Mouse (Mus musculus) heart, embryonic 14.5 days (tissue): ENCODE measurements at regions not wholly inside any gene's neighbourhood (a gene's known extent, or its start where the extent isn't known, plus 50 kb on each side); places are given as distances from the start of the nearest gene placed in this dataset.

ENCODE experiments used
- ATAC-seq: fragments of 200-750 bp; cut with Nextera tagmentation; 2 replicates; pipeline ENCODE4 v1.8.0; 2017; ENCODE audit warnings: low read depth, moderate TSS enrichment; ENCODE audit not compliant: insufficient number of reproducible peaks, insufficient read depth, low FRiP score
- H3K27ac ChIP-seq, 2 experiments: fragments of 200-500 bp in 1 of 2; fragments of 300-500 bp in 1 of 2; sonication (generic) in 1 of 2; replicated peaks in 1 of 2; 2 replicates each; pipeline ENCODE4 v1.5.1; 2012 to 2014; ENCODE audit warnings: low read depth in 2 of 2, low read length in 2 of 2, control low read depth in 1 of 2, mild to moderate bottlenecking in 1 of 2, mixed read lengths in 1 of 2; ENCODE audit not compliant: control insufficient read depth in 1 of 2, insufficient read depth in 1 of 2
- H3K27me3 ChIP-seq: fragments of 300-500 bp; sonication (generic); 2 replicates; pipeline ENCODE4 v1.6.1; 2014; ENCODE audit warnings: mild to moderate bottlenecking, low read length, control low read depth; ENCODE audit not compliant: control insufficient read depth, insufficient read depth
- H3K36me3 ChIP-seq: fragments of 300-500 bp; sonication (generic); 2 replicates; pipeline ENCODE4 v1.6.1; 2014; ENCODE audit warnings: mild to moderate bottlenecking, control low read depth, low read length, mixed read lengths; ENCODE audit not compliant: control insufficient read depth, insufficient read depth
- H3K4me1 ChIP-seq, 2 experiments: fragments of 200-500 bp in 1 of 2; fragments of 300-500 bp in 1 of 2; sonication (generic) in 1 of 2; 2 replicates each; pipeline ENCODE4 v1.6.1; 2012 to 2014; ENCODE audit warnings: low read length in 2 of 2, control low read depth in 1 of 2, mixed read lengths in 1 of 2; ENCODE audit not compliant: control insufficient read depth in 2 of 2, insufficient read depth in 2 of 2
- H3K4me2 ChIP-seq: fragments of 300-500 bp; sonication (generic); 2 replicates; pipeline ENCODE4 v1.6.1; 2014; ENCODE audit warnings: mild to moderate bottlenecking, low read length
- H3K4me3 ChIP-seq, 2 experiments: fragments of 200-500 bp in 1 of 2; fragments of 300-500 bp in 1 of 2; sonication (generic) in 1 of 2; 2 replicates each; pipeline ENCODE4 v1.5.1; 2012 to 2014; ENCODE audit warnings: low read length in 2 of 2, mild to moderate bottlenecking in 2 of 2, control low read depth in 1 of 2, low read depth in 1 of 2, moderate library complexity in 1 of 2; ENCODE audit not compliant: control insufficient read depth in 1 of 2, insufficient read depth in 1 of 2
- H3K9ac ChIP-seq: fragments of 300-500 bp; sonication (generic); 2 replicates; pipeline ENCODE4 v1.6.1; 2014; ENCODE audit warnings: mild to moderate bottlenecking, low read length
- H3K9me3 ChIP-seq: fragments of 300-500 bp; sonication (generic); 2 replicates; pipeline ENCODE4 v1.6.1; 2016; ENCODE audit warnings: low read length, control low read depth; ENCODE audit not compliant: control insufficient read depth
- WGBS: fragments of 180-500 bp; shearing (Covaris S2); extraction: QIAGEN DNeasy Blood & Tissue Kit; methylation state at CpG from one replicate; pipeline ENCODE4 v1.1.7; 2014; 5-methylcytosine and 5-hydroxymethylcytosine counted together

DNA sequence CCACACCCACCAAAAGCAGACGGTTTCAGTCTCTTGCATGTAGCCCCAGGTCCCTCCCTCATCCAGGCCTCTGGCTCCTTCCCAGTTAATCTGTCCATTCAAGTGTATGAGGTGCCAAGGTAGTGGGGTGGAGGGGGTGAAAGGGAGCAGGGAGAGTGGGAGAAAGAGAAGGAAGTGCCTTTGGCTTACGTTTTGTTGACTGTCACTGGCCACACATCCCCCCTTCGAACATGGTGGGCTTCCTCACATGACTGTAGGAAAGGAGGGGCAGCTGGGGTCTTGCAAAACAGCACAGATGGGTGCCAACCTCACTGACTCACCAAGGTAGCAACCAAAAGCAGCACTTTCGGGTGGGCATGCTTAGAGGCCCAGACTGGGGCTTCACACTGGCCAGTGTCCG lies 68.9 kb downstream of the Uncx start:
- ATAC-seq, result no peak
- Histone ChIP-seq H3K4me3 (no peak overlapping the region), H3K36me3 (no peaks in the 10 kb centered on the region), H3K4me2 (no peak overlapping the region), H3K27me3 (no peaks in the 10 kb centered on the region), H3K4me1 (no peaks in the 10 kb centered on the region), H3K9me3 (no peaks in the 10 kb centered on the region), H3K9ac (no peak overlapping the region), H3K27ac (no peak overlapping the region)
- WGBS, result 67% methylated on average over 5 of the region's 5 CpGs

GRCm38 (mm10) chr5:139612676-139613075 lies 69.4 kb downstream of the Uncx start:
- Histone ChIP-seq H3K9me3 (no peaks in the 10 kb centered on the region), H3K4me2 (no peak overlapping the region), H3K4me1 (no peaks in the 10 kb centered on the region), H3K9ac (no peak overlapping the region), H3K4me3 (no peak overlapping the region), H3K27ac (no peak overlapping the region), H3K36me3 (no peaks in the 10 kb centered on the region), H3K27me3 (0 out of 2 replicates have a peak, but pooled peaks cover 3% of the 10 kb centered on the region)
- ATAC-seq, result no peak
- 68% methylated on average over 6 of the region's 6 CpGs for WGBS

- Histone ChIP-seq H3K9ac (no peak overlapping the region), H3K9me3 (no peaks in the 10 kb centered on the region), H3K4me2 (no peak overlapping the region), H3K4me3 (no peak overlapping the region), H3K27me3 (peaks cover 9% of the 10 kb centered on the region), H3K36me3 (no peaks in the 10 kb centered on the region), H3K4me1 (no peaks in the 10 kb centered on the region), H3K27ac (no peak overlapping the region)
- ATAC-seq, result no peak
- 74% methylated on average over 5 of the region's 5 CpGs for WGBS
Observed at GRCm38 (mm10) chr5:139613601-139614000, 70.3 kb downstream of the Uncx start.

DNA sequence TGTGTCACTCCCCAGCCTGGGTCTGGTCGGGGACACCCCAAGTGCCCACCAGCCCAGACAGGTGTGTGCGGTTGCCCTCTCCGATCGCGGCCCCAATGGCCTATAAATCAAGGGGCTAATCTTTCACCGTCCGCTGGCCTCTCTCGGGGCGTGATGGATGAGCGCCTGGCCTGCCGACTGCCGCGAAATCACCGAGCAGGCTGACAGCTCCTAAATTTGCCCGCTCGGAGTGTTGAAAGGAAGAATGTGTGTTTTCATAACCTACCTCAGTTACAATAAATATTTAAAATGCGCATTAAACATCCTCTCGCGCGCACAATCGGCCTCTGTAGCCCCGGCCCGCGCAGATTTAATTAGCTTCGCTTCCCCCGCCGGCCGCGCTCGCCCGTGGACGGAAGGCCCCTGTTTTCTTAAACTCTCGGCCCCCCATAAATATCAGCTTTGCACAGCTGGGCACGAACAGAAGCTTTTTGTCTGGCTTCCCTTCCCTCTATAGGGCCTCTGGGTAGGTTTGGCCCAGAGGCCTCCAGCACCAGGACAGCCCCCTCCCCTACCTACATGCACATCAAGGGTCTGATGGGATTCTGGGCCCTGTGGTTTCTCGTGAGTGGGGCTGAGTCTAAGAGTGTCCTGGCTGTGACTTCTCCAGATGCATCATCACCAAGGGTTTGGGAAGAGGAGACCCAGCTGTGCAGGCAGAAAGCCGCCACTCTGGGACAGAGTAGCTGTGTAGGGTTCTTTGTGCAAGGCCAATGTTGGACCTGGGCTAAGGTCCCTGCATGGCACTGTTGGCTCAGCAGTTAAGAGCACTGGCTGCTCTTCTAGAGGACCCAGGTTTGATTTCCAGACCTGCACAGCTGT lies 76.2 kb downstream of the Uncx start:
- Histone ChIP-seq H3K4me1 (no peaks in the 10 kb centered on the region; a peak in 1 of 4 replicates), H3K36me3 (no peaks in the 10 kb centered on the region), H3K27ac (no peak overlapping the region), H3K4me3 (no peak overlapping the region), H3K9ac (no peak overlapping the region), H3K4me2 (no peak overlapping the region), H3K9me3 (no peaks in the 10 kb centered on the region), H3K27me3 (peaks cover 29% of the 10 kb centered on the region)
- no peak for ATAC-seq
- WGBS, result 38% methylated on average over 36 of the region's 36 CpGs

DNA sequence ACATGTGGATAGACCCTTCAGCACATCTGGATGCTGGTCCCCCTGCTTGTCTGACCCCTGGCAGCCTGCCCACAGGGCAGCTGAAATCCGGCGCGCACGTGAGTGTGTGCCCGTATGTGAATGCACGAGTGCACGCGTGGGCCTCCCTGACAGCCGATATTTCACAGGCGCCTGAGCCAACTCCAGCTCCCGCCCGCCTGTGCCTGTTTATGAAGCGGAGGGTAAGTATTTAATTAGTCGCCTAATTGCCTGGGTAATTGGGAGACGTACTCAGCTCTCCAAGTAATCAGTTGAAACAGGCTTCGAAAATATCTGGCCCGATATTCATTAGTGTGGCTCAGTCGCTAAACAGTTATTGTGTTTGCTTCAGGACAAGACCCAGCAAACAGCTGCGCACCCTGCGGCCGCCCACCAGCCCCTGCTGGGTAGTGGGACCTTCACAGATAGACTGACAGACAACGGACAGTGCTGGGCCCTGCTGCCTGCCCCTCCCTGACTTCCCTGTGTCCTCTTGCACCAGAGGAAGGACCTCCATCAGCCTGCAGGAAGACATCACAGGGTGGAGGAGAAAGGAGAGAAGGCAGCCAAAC lies 82.7 kb downstream of the Uncx start:
- H3K4me2 ChIP-seq, result no peak overlapping the region
- H3K4me3 ChIP-seq, result no peak overlapping the region
- H3K27ac ChIP-seq, result no peak overlapping the region
- H3K9me3 ChIP-seq, result peaks cover 5% of the 10 kb centered on the region; the same call in 1 of the 2 replicates
- H3K9ac ChIP-seq, result no peak overlapping the region
- WGBS, result 77% methylated on average over 22 of the region's 22 CpGs
- H3K36me3 ChIP-seq, result no peaks in the 10 kb centered on the region
- H3K27me3 ChIP-seq, result 0 out of 2 replicates have a peak, but pooled peaks cover 2% of the 10 kb centered on the region
- no peak for ATAC-seq
- H3K4me1 ChIP-seq, result no peaks in the 10 kb centered on the region

- Histone ChIP-seq H3K9ac (no peak overlapping the region), H3K4me2 (no peak overlapping the region), H3K27ac (no peak overlapping the region), H3K9me3 (peaks cover 5% of the 10 kb centered on the region; the same call in 1 of the 2 replicates), H3K4me1 (no peaks in the 10 kb centered on the region), H3K4me3 (no peak overlapping the region), H3K27me3 (0 out of 2 replicates have a peak, but pooled peaks cover 2% of the 10 kb centered on the region), H3K36me3 (no peaks in the 10 kb centered on the region)
- WGBS, result 24% methylated on average over 1 of the region's 1 CpGs
- no peak for ATAC-seq
Observed at GRCm38 (mm10) chr5:139627552-139627951, 84.3 kb downstream of the Uncx start.

GRCm38 (mm10) chr5:139637028-139637427 lies 93.7 kb downstream of the Uncx start:
- whole genome bisulfite sequencing, result 81% methylated on average over 2 of the region's 2 CpGs
- Histone ChIP-seq H3K9me3 (no peaks in the 10 kb centered on the region), H3K4me2 (no peak overlapping the region), H3K27ac (no peak overlapping the region), H3K4me1 (no peaks in the 10 kb centered on the region), H3K9ac (no peak overlapping the region), H3K27me3 (no peaks in the 10 kb centered on the region), H3K36me3 (no peaks in the 10 kb centered on the region), H3K4me3 (no peak overlapping the region)
- no peak for ATAC-seq
